Mouse (Mus musculus) heart, embryonic 11.5 days (tissue): Measurements from ENCODE around the gene Txk. TPM values are rescaled to one million over a fixed set of nuclear protein-coding genes. Genes with fewer than 3 reads are reported as not detected.

Experiments
- ATAC-seq: fragments of 200-750 bp; cut with Nextera tagmentation; replicated peaks from 2 replicates; pipeline ENCODE4 v1.8.0; 2017; ENCODE audit warnings: moderate library complexity; ENCODE audit not compliant: insufficient number of reproducible peaks, low FRiP score, low TSS enrichment
- H3K27ac ChIP-seq: fragments of 300-500 bp; sonication (generic); 2 replicates; pipeline ENCODE4 v1.5.1; 2014; ENCODE audit warnings: mild to moderate bottlenecking, low read depth, low read length
- H3K27me3 ChIP-seq: fragments of 300-500 bp; sonication (generic); 2 replicates; pipeline ENCODE4 v1.6.1; 2014; ENCODE audit warnings: mild to moderate bottlenecking, low read length, mixed read lengths; ENCODE audit not compliant: control insufficient read depth, insufficient read depth
- H3K36me3 ChIP-seq: fragments of 300-500 bp; sonication (generic); 2 replicates; pipeline ENCODE4 v1.6.1; 2014; ENCODE audit warnings: mild to moderate bottlenecking, low read length, moderate library complexity, mixed read lengths; ENCODE audit not compliant: control insufficient read depth, insufficient read depth
- H3K4me1 ChIP-seq: fragments of 300-500 bp; sonication (generic); 2 replicates; pipeline ENCODE4 v1.6.1; 2014; ENCODE audit warnings: low read length; ENCODE audit not compliant: control insufficient read depth, insufficient read depth
- H3K4me2 ChIP-seq: fragments of 300-500 bp; sonication (generic); 2 replicates; pipeline ENCODE4 v1.6.1; 2014; ENCODE audit warnings: mild to moderate bottlenecking, moderate library complexity
- H3K4me3 ChIP-seq: fragments of 300-500 bp; sonication (generic); 2 replicates; pipeline ENCODE4 v1.5.1; 2014; ENCODE audit warnings: low read depth, low read length
- H3K9ac ChIP-seq: fragments of 300-500 bp; sonication (generic); 2 replicates; pipeline ENCODE4 v1.6.1; 2014; ENCODE audit warnings: mild to moderate bottlenecking, low read depth, low read length, moderate library complexity
- H3K9me3 ChIP-seq: fragments of 300-500 bp; sonication (generic); replicated peaks from 2 replicates; pipeline ENCODE4 v1.6.1; 2016; ENCODE audit warnings: low read length; ENCODE audit not compliant: control insufficient read depth
- WGBS: fragments of 180-500 bp; shearing (Covaris S2); extraction: QIAGEN DNeasy Blood & Tissue Kit; methylation state at CpG from one replicate; pipeline ENCODE4 v1.1.7; 2014; ENCODE audit not compliant: insufficient replicate concordance; 5-methylcytosine and 5-hydroxymethylcytosine counted together
- polyA plus RNA-seq: library from polyadenylated mRNA; unstranded; fragments of >200 nt; fragmentation: Nextera tagmentation; extraction: Ambion mirVana; gene quantifications from 2 replicates; pipeline ENCODE4 v1.2.1, GENCODE M21; 2014

The Txk gene
- polyA plus RNA-seq, 1 experiment from 2014 or later, result 0.04 TPM

- no peaks in the 10 kb centered on the region for H3K4me1 ChIP-seq
- H3K9ac ChIP-seq, result no peak overlapping the region
- H3K36me3 ChIP-seq, result no peaks in the 10 kb centered on the region
- H3K4me2 ChIP-seq, result no peak overlapping the region
- no peak for ATAC-seq
- no peak overlapping the region for H3K27ac ChIP-seq
- no peaks in the 10 kb centered on the region for H3K27me3 ChIP-seq
- H3K9me3 ChIP-seq, result no peaks in the 10 kb centered on the region
- H3K4me3 ChIP-seq, result no peak overlapping the region
- WGBS, result 79% methylated on average over 13 of the region's 13 CpGs
Measured at GRCm38 (mm10) chr5:72696491-72696890, 56.1 kb downstream of the Txk start.

GRCm38 (mm10) chr5:72694684-72695083, 57.9 kb downstream of the Txk start:
- Histone ChIP-seq H3K27ac (no peak overlapping the region), H3K9ac (no peak overlapping the region), H3K27me3 (no peaks in the 10 kb centered on the region), H3K36me3 (no peaks in the 10 kb centered on the region), H3K9me3 (no peaks in the 10 kb centered on the region), H3K4me1 (no peaks in the 10 kb centered on the region), H3K4me2 (no peak overlapping the region), H3K4me3 (no peak overlapping the region)
- WGBS, result 81% methylated on average over 2 of the region's 2 CpGs
- ATAC-seq, result no peak

- no peak for ATAC-seq
- no peak overlapping the region for H3K27ac ChIP-seq
- H3K9me3 ChIP-seq, result 0 out of 2 replicates have a peak, but pooled peaks cover 3% of the 10 kb centered on the region
- no peak overlapping the region for H3K4me2 ChIP-seq
- no peaks in the 10 kb centered on the region for H3K4me1 ChIP-seq
- H3K36me3 ChIP-seq, result no peaks in the 10 kb centered on the region
- H3K9ac ChIP-seq, result no peak overlapping the region
- 93% methylated on average over 5 of the region's 5 CpGs for WGBS
- no peak overlapping the region for H3K4me3 ChIP-seq
- no peaks in the 10 kb centered on the region for H3K27me3 ChIP-seq
Measured at GRCm38 (mm10) chr5:72690516-72690915, 62.1 kb downstream of the Txk start.

- ATAC-seq, result no peak
- Histone ChIP-seq H3K4me3 (no peak overlapping the region), H3K27ac (no peak overlapping the region), H3K36me3 (no peaks in the 10 kb centered on the region), H3K4me1 (no peaks in the 10 kb centered on the region), H3K9ac (no peak overlapping the region), H3K9me3 (0 out of 2 replicates have a peak, but pooled peaks cover 3% of the 10 kb centered on the region), H3K27me3 (no peaks in the 10 kb centered on the region), H3K4me2 (no peak overlapping the region)
- WGBS, result 84% methylated on average over 7 of the region's 7 CpGs
Measured at GRCm38 (mm10) chr5:72689556-72689955, 63.0 kb downstream of the Txk start.

- no peak overlapping the region for H3K9ac ChIP-seq
- 80% methylated on average over 6 of the region's 6 CpGs for WGBS
- ATAC-seq, result no peak
- H3K4me2 ChIP-seq, result no peak overlapping the region
- H3K27me3 ChIP-seq, result no peaks in the 10 kb centered on the region
- H3K36me3 ChIP-seq, result no peaks in the 10 kb centered on the region
- H3K27ac ChIP-seq, result no peak overlapping the region
- no peaks in the 10 kb centered on the region for H3K4me1 ChIP-seq
- H3K4me3 ChIP-seq, result no peak overlapping the region
- 0 out of 2 replicates have a peak, but pooled peaks cover 4% of the 10 kb centered on the region for H3K9me3 ChIP-seq
Measured at GRCm38 (mm10) chr5:72681451-72681850, 71.1 kb downstream of the Txk start.

GRCm38 (mm10) chr5:72674994-72675542, 77.5 kb downstream of the Txk start:
- H3K36me3 ChIP-seq, result no peaks in the 10 kb centered on the region

GRCm38 (mm10) chr5:72671017-72671699, 81.4 kb downstream of the Txk start:
- no peaks in the 10 kb centered on the region for H3K4me1 ChIP-seq
- no peak overlapping the region for H3K27ac ChIP-seq
- 69% methylated on average over 8 of the region's 8 CpGs for WGBS
- H3K4me3 ChIP-seq, result no peak overlapping the region
- H3K9me3 ChIP-seq, result no peaks in the 10 kb centered on the region
- H3K36me3 ChIP-seq, result no peaks in the 10 kb centered on the region
- no peak for ATAC-seq
- no peak overlapping the region for H3K9ac ChIP-seq
- no peaks in the 10 kb centered on the region for H3K27me3 ChIP-seq
- no peak overlapping the region for H3K4me2 ChIP-seq

More at GRCm38 (mm10) chr5:72674994-72675542, 77.5 kb downstream of the Txk start:
- 80% methylated on average over 9 of the region's 9 CpGs for WGBS
- Histone ChIP-seq H3K4me3 (no peak overlapping the region), H3K9ac (no peak overlapping the region), H3K27ac (no peak overlapping the region), H3K9me3 (no peaks in the 10 kb centered on the region), H3K27me3 (no peaks in the 10 kb centered on the region), H3K4me1 (no peaks in the 10 kb centered on the region), H3K4me2 (no peak overlapping the region)
- ATAC-seq, result no peak

- WGBS, result 80% methylated on average over 9 of the region's 9 CpGs
Measured at GRCm38 (mm10) chr5:72668351-72668750, 84.2 kb downstream of the Txk start.

GRCm38 (mm10) chr5:72666428-72666827, 86.1 kb downstream of the Txk start:
- Histone ChIP-seq H3K4me2 (no peak overlapping the region), H3K9me3 (no peaks in the 10 kb centered on the region), H3K4me3 (no peak overlapping the region), H3K4me1 (no peaks in the 10 kb centered on the region), H3K27me3 (no peaks in the 10 kb centered on the region), H3K27ac (no peak overlapping the region), H3K9ac (no peak overlapping the region), H3K36me3 (no peaks in the 10 kb centered on the region)
- ATAC-seq, result no peak
- WGBS, result 76% methylated on average over 7 of the region's 7 CpGs

More at GRCm38 (mm10) chr5:72668351-72668750, 84.2 kb downstream of the Txk start:
- Histone ChIP-seq H3K36me3 (no peaks in the 10 kb centered on the region), H3K4me2 (no peak overlapping the region), H3K27ac (no peak overlapping the region), H3K9ac (no peak overlapping the region), H3K27me3 (no peaks in the 10 kb centered on the region), H3K4me1 (no peaks in the 10 kb centered on the region), H3K4me3 (no peak overlapping the region), H3K9me3 (no peaks in the 10 kb centered on the region)
- ATAC-seq, result no peak
